Mouse (Mus musculus) ES-Bruce4 (cell line): ENCODE results near the gene Gprasp1. TPM values are rescaled to one million over a fixed set of nuclear protein-coding genes. Genes with fewer than 3 reads are reported as not detected.
"Not testable (repeated sequence)": the region's sequence is repeated elsewhere in the genome, so short reads cannot be mapped to it uniquely, and the experiment has no call there.

ENCODE experiments used
- H3K27ac ChIP-seq: 2 replicates; pipeline ENCODE4 v1.5.1; 2012; ENCODE audit warnings: low read length, inconsistent platforms; ENCODE audit not compliant: insufficient read depth
- H3K27me3 ChIP-seq: 2 replicates; pipeline ENCODE4 v1.6.1; 2012; ENCODE audit warnings: mild to moderate bottlenecking, low read length, inconsistent platforms; ENCODE audit not compliant: control insufficient read depth, poor library complexity, insufficient read depth, severe bottlenecking
- H3K36me3 ChIP-seq: 2 replicates; pipeline ENCODE4 v1.6.1; 2012; ENCODE audit warnings: inconsistent platforms, mild to moderate bottlenecking, low read length, moderate library complexity; ENCODE audit not compliant: control insufficient read depth, poor library complexity, insufficient read depth, severe bottlenecking
- H3K4me1 ChIP-seq: one replicate; pipeline ENCODE4 v1.8.1; 2011; ENCODE audit warnings: low read length; ENCODE audit not compliant: control insufficient read depth, insufficient read depth
- H3K4me3 ChIP-seq: 2 replicates; pipeline ENCODE4 v1.5.1; 2011; ENCODE audit warnings: low read depth, mild to moderate bottlenecking, low read length
- H3K9ac ChIP-seq: 2 replicates; pipeline ENCODE4 v1.6.1; 2012; ENCODE audit warnings: low read depth, mild to moderate bottlenecking, inconsistent platforms; ENCODE audit not compliant: poor library complexity, severe bottlenecking
- H3K9me3 ChIP-seq: replicated peaks from 2 replicates; pipeline ENCODE4 v1.6.1; 2012; ENCODE audit warnings: mild to moderate bottlenecking, low read length, inconsistent platforms; ENCODE audit not compliant: control insufficient read depth, poor library complexity, insufficient read depth, severe bottlenecking
- CTCF ChIP-seq: IDR thresholded peaks from one replicate; pipeline ENCODE4 v1.8.1; 2011; ENCODE audit warnings: low read depth, low read length
- EP300 ChIP-seq: IDR thresholded peaks from 2 replicates; pipeline ENCODE4 v1.6.1; 2011; ENCODE audit warnings: low read depth, low read length; ENCODE audit not compliant: insufficient read depth
- POLR2A ChIP-seq: IDR thresholded peaks from one replicate; pipeline ENCODE4 v1.8.1; 2011; ENCODE audit warnings: low read length; ENCODE audit not compliant: insufficient read depth
- polyA plus RNA-seq: library from polyadenylated mRNA; stranded (reverse); fragments of >200 nt; gene quantifications from 2 replicates; pipeline ENCODE4 v1.2.4, GENCODE M21; 2011; ENCODE audit warnings: low read depth; ENCODE audit not compliant: missing spikeins, insufficient read depth, insufficient read length

Gene Gprasp1
- polyA plus RNA-seq, 1 experiment: 49.3 TPM

- Histone ChIP-seq H3K27ac (no peak overlapping the region), H3K9ac (no peak overlapping the region), H3K4me3 (no peak overlapping the region), H3K27me3 (no peaks in the 10 kb centered on the region), H3K9me3 (no peaks in the 10 kb centered on the region), H3K36me3 (peaks cover 2% of the 10 kb centered on the region), H3K4me1 (no peaks in the 10 kb centered on the region)
- TF ChIP-seq CTCF (no peak), EP300 (no peak), POLR2A (no peak)
Observed at GRCm38 (mm10) chrX:135804149-135804548, 61.6 kb downstream of the Gprasp1 start.

- TF ChIP-seq POLR2A: no peak
- no peak for TF ChIP-seq CTCF
- no peak for TF ChIP-seq EP300
- Histone ChIP-seq H3K4me3 (no peak overlapping the region), H3K9ac (no peak overlapping the region), H3K36me3 (no peaks in the 10 kb centered on the region), H3K4me1 (no peaks in the 10 kb centered on the region), H3K9me3 (no peaks in the 10 kb centered on the region), H3K27me3 (no peaks in the 10 kb centered on the region), H3K27ac (no peak overlapping the region)
Observed at GRCm38 (mm10) chrX:135805780-135806179, 63.2 kb downstream of the Gprasp1 start.

GRCm38 (mm10) chrX:135835896-135836295 is 93.4 kb downstream of the Gprasp1 start:
- not testable (repeated sequence) for H3K36me3 ChIP-seq, H3K9ac ChIP-seq, H3K27ac ChIP-seq, H3K4me3 ChIP-seq, H3K9me3 ChIP-seq, H3K4me1 ChIP-seq, H3K27me3 ChIP-seq

GRCm38 (mm10) chrX:135837896-135838295 is 95.4 kb downstream of the Gprasp1 start:
- Histone ChIP-seq H3K36me3 (no peaks in the 10 kb centered on the region), H3K4me1 (no peaks in the 10 kb centered on the region), H3K27me3 (no peaks in the 10 kb centered on the region), H3K4me3 (no peak overlapping the region), H3K9ac (no peak overlapping the region), H3K9me3 (no peaks in the 10 kb centered on the region), H3K27ac (no peak overlapping the region)
- TF ChIP-seq EP300: no peak
- no peak for TF ChIP-seq CTCF
- no peak for TF ChIP-seq POLR2A

- H3K4me3 ChIP-seq: peak within 1 kb of the TSS; percentile 88
- H3K4me1 ChIP-seq, H3K27ac ChIP-seq, H3K9me3 ChIP-seq, H3K27me3 ChIP-seq, H3K36me3 ChIP-seq: not testable (repeated sequence)
- peak within 1 kb of the TSS; percentile 77 for H3K9ac ChIP-seq
Observed at GRCm38 (mm10) chrX:135838521-135839360, 96.2 kb downstream of the Gprasp1 start, which contains the start of gene Gprasp2. TSS of gene Gprasp2 (plus strand) at chrX:135839034.

GRCm38 (mm10) chrX:135839397-135840391 is 97.2 kb downstream of the Gprasp1 start:
- Histone ChIP-seq H3K9ac (peak overlapping the region; percentile 77), H3K4me3 (peak overlapping the region; percentile 88)
- not testable (repeated sequence) for H3K36me3 ChIP-seq, H3K27me3 ChIP-seq, H3K9me3 ChIP-seq, H3K4me1 ChIP-seq, H3K27ac ChIP-seq

Other genes with a start within 250 kb of the Gprasp1 start
- gene AV320801, start 248.1 kb upstream of the Gprasp1 start, polyA plus RNA-seq: not detected in 2 replicates
- gene Nxf7, start 144.0 kb upstream of the Gprasp1 start, polyA plus RNA-seq: 6.4 TPM in 2 replicates
- gene Prame, start 115.0 kb upstream of the Gprasp1 start, polyA plus RNA-seq: not detected in 2 replicates
- 0.38 TPM in 1 of 2 replicates, not detected in the other for gene Tcp11x2, start 48.9 kb upstream of the Gprasp1 start, polyA plus RNA-seq
- gene Tmsb15a, start 17.5 kb upstream of the Gprasp1 start, polyA plus RNA-seq: not detected in 2 replicates
- gene Armcx5, start within 50 bp of the Gprasp1 start, polyA plus RNA-seq: 11.0 and 11.3 TPM in 2 replicates
- 25.7 and 29.8 TPM in 2 replicates for gene Bhlhb9, start 54.9 kb downstream of the Gprasp1 start, polyA plus RNA-seq
- 25.2 and 30.4 TPM in 2 replicates for gene Gprasp2, start 96.3 kb downstream of the Gprasp1 start, polyA plus RNA-seq